Comparison of ENCODE assay signal across 21 mouse cellular contexts in genomic region chr9:123296229-123296628, GRCm38 (mm10). TPM values are rescaled to one million over a fixed set of nuclear protein-coding genes. Genes with fewer than 3 reads are reported as not detected.
DNase-seq lines count a peak whose midpoint lies in the region; ATAC-seq and TF ChIP-seq lines count a peak whose summit lies in the region.
"Had no signal": no experiment of that assay in that cellular context is flagged by ENCODE, and none has a peak within 500 bp of the region (broad histone marks: within the 10 kb centered on the region; RNA-seq: fewer than 3 reads in every experiment).

No protein-coding gene starts in this region.

- peak; percentile 21 for DNase-seq in forebrain, embryonic 14.5 days (ENCODE audit: low spot score)
- peak; percentile 10 for DNase-seq in midbrain, embryonic 14.5 days
- peak; percentile 76 for DNase-seq in cerebellum, adult 8-10 months
- no peak for DNase-seq in kidney, adult 2 months
- DNase-seq in lung, postnatal 10 days, result no peak
- DNase-seq: adrenal gland, postnatal 36 days; gastrocnemius, postnatal 36 days; heart, postnatal 14 days; kidney, adult 11 months; kidney, postnatal 10 days had no signal

- TF ChIP-seq POLR2A in myocyte (IDR thresholded peaks at IDR 0.05; ENCODE audit: insufficient read length, low read depth), result no peak
- no peak for TF ChIP-seq POLR2A in kidney, adult 2 months (IDR thresholded peaks at IDR 0.05; ENCODE audit: low read depth, low read length)

- H3K27me3 ChIP-seq in forebrain, embryonic 14.5 days (replicated peaks; ENCODE audit: control insufficient read depth, insufficient read depth, low read length), result no peaks in the 10 kb centered on the region
- H3K27me3 ChIP-seq in forebrain, embryonic 13.5 days, result no peaks in the 10 kb centered on the region
- H3K27me3 ChIP-seq in midbrain, embryonic 14.5 days (ENCODE audit: control insufficient read depth, insufficient read depth, low read length), result no peaks in the 10 kb centered on the region
- no peaks in the 10 kb centered on the region for H3K27me3 ChIP-seq in midbrain, embryonic 16.5 days (ENCODE audit: control insufficient read depth, insufficient read depth, low read depth, low read length)
- H3K27me3 ChIP-seq in myocyte (ENCODE audit: control insufficient read depth, insufficient read depth, insufficient read length), result no peaks in the 10 kb centered on the region
- H3K27me3 ChIP-seq in kidney, adult 2 months (replicated peaks; ENCODE audit: control insufficient read depth, insufficient read depth, low read length), result no peaks in the 10 kb centered on the region
- H3K27me3 ChIP-seq: limb, embryonic 12.5 days; liver, embryonic 15.5 days had no signal

- TF ChIP-seq CTCF in kidney, adult 2 months (conservative IDR thresholded peaks at IDR 0.05; ENCODE audit: insufficient read depth, insufficient read length, low read depth, low read length), result no peak

- H3ac ChIP-seq in myocyte (ENCODE audit: control insufficient read depth, insufficient read length), result no peak overlapping the region

- H3K9ac ChIP-seq in forebrain, embryonic 14.5 days (ENCODE audit: low read length), result no peak overlapping the region
- H3K9ac ChIP-seq in forebrain, embryonic 13.5 days, result no peak overlapping the region
- H3K9ac ChIP-seq in midbrain, embryonic 14.5 days (replicated peaks; ENCODE audit: low read length), result no peak overlapping the region
- no peak overlapping the region for H3K9ac ChIP-seq in midbrain, embryonic 16.5 days (ENCODE audit: low read depth, low read length)
- H3K9ac ChIP-seq: limb, embryonic 12.5 days; liver, embryonic 15.5 days had no signal

- no peak for ATAC-seq in forebrain, embryonic 14.5 days
- no peak for ATAC-seq in forebrain, embryonic 13.5 days
- no peak for ATAC-seq in midbrain, embryonic 14.5 days (ENCODE audit: low FRiP score, low TSS enrichment)
- no peak for ATAC-seq in midbrain, embryonic 16.5 days
- ATAC-seq: hindbrain, embryonic 16.5 days; lung, postnatal 0 days had no signal

- no peak overlapping the region for H3K4me2 ChIP-seq in forebrain, embryonic 14.5 days (ENCODE audit: low read length)
- H3K4me2 ChIP-seq in forebrain, embryonic 13.5 days, result no peak overlapping the region
- no peak overlapping the region for H3K4me2 ChIP-seq in midbrain, embryonic 14.5 days (ENCODE audit: low read length)
- no peak overlapping the region for H3K4me2 ChIP-seq in midbrain, embryonic 16.5 days (ENCODE audit: low read length)
- no peak overlapping the region for H3K4me2 ChIP-seq in myocyte (ENCODE audit: low read depth)
- H3K4me2 ChIP-seq: limb, embryonic 12.5 days; liver, embryonic 15.5 days had no signal

- no peaks in the 10 kb centered on the region for H3K4me1 ChIP-seq in forebrain, embryonic 14.5 days (ENCODE audit: control insufficient read depth, insufficient read depth, low read length)
- H3K4me1 ChIP-seq in forebrain, embryonic 13.5 days, result no peaks in the 10 kb centered on the region
- no peaks in the 10 kb centered on the region for H3K4me1 ChIP-seq in midbrain, embryonic 14.5 days (ENCODE audit: control insufficient read depth, insufficient read depth, low read length)
- H3K4me1 ChIP-seq in midbrain, embryonic 16.5 days (ENCODE audit: control insufficient read depth, insufficient read depth, low read length), result no peaks in the 10 kb centered on the region
- H3K4me1 ChIP-seq in kidney, adult 2 months (ENCODE audit: control insufficient read depth, insufficient read depth, low read length), result no peaks in the 10 kb centered on the region
- H3K4me1 ChIP-seq: heart, embryonic 10.5 days; limb, embryonic 12.5 days; liver, embryonic 15.5 days had no signal

- H3K4me3 ChIP-seq in forebrain, embryonic 14.5 days (ENCODE audit: low read depth, low read length), result no peak overlapping the region
- H3K4me3 ChIP-seq in forebrain, embryonic 13.5 days, result no peak overlapping the region
- H3K4me3 ChIP-seq in midbrain, embryonic 14.5 days (replicated peaks; ENCODE audit: low read depth, low read length), result no peak overlapping the region
- no peak overlapping the region for H3K4me3 ChIP-seq in midbrain, embryonic 16.5 days (ENCODE audit: low read depth, low read length)
- no peak overlapping the region for H3K4me3 ChIP-seq in myocyte
- H3K4me3 ChIP-seq in kidney, adult 2 months (ENCODE audit: insufficient read depth, low read depth, low read length), result no peak overlapping the region
- H3K4me3 ChIP-seq: erythroblast, embryonic 14.5 days; heart, embryonic 10.5 days; left cerebral cortex, adult 2 months; limb, embryonic 12.5 days; liver, embryonic 15.5 days; megakaryocyte, embryonic 14.5 days had no signal

- no peaks in the 10 kb centered on the region for H3K9me3 ChIP-seq in forebrain, embryonic 14.5 days (replicated peaks; ENCODE audit: control insufficient read depth, low read length)
- no peaks in the 10 kb centered on the region for H3K9me3 ChIP-seq in forebrain, embryonic 13.5 days (replicated peaks)
- H3K9me3 ChIP-seq in midbrain, embryonic 14.5 days (ENCODE audit: control insufficient read depth, low read length), result no peaks in the 10 kb centered on the region
- H3K9me3 ChIP-seq in midbrain, embryonic 16.5 days (replicated peaks; ENCODE audit: control insufficient read depth, low read length, poor library complexity, severe bottlenecking), result no peaks in the 10 kb centered on the region
- H3K9me3 ChIP-seq: heart, embryonic 10.5 days; limb, embryonic 12.5 days; liver, embryonic 15.5 days had no signal

- H3K36me3 ChIP-seq in forebrain, embryonic 14.5 days (ENCODE audit: control insufficient read depth, insufficient read depth, low read length), result no peaks in the 10 kb centered on the region
- H3K36me3 ChIP-seq in forebrain, embryonic 13.5 days (ENCODE audit: poor library complexity, severe bottlenecking), result no peaks in the 10 kb centered on the region
- no peaks in the 10 kb centered on the region for H3K36me3 ChIP-seq in midbrain, embryonic 14.5 days (ENCODE audit: control insufficient read depth, insufficient read depth, low read length)
- no peaks in the 10 kb centered on the region for H3K36me3 ChIP-seq in midbrain, embryonic 16.5 days (ENCODE audit: control insufficient read depth, insufficient read depth, low read length)
- no peaks in the 10 kb centered on the region for H3K36me3 ChIP-seq in myocyte (ENCODE audit: control insufficient read depth, insufficient read depth)
- no peaks in the 10 kb centered on the region for H3K36me3 ChIP-seq in kidney, adult 2 months (ENCODE audit: control insufficient read depth, insufficient read depth, low read length)
- H3K36me3 ChIP-seq: heart, embryonic 10.5 days; limb, embryonic 12.5 days; liver, embryonic 15.5 days had no signal

- no peak overlapping the region for H3K27ac ChIP-seq in forebrain, embryonic 14.5 days (ENCODE audit: low read depth, low read length)
- H3K27ac ChIP-seq in forebrain, embryonic 13.5 days, result no peak overlapping the region
- H3K27ac ChIP-seq in midbrain, embryonic 14.5 days (replicated peaks; ENCODE audit: low read depth, low read length), result no peak overlapping the region
- no peak overlapping the region for H3K27ac ChIP-seq in midbrain, embryonic 16.5 days (ENCODE audit: low read length)
- H3K27ac ChIP-seq in kidney, adult 2 months (ENCODE audit: insufficient read depth, low read depth, low read length), result no peak overlapping the region
- H3K27ac ChIP-seq: heart, embryonic 10.5 days; left cerebral cortex, adult 2 months; limb, embryonic 12.5 days; liver, embryonic 15.5 days had no signal

- H3K79me2 ChIP-seq in myocyte (ENCODE audit: control insufficient read depth, insufficient read depth), result no peaks in the 10 kb centered on the region

TF ChIP-seq in myocyte, 11 proteins besides CTCF, POLR2A, EP300 and RAD21:
- TF ChIP-seq E2F4 (IDR thresholded peaks at IDR 0.05; ENCODE audit: insufficient read depth), result no peak
- peak; percentile 52 for TF ChIP-seq CEBPB (IDR thresholded peaks at IDR 0.05; ENCODE audit: insufficient read depth, poor library complexity, severe bottlenecking)

RNA-seq across cellular contexts. Expression of gene Tmem158, which starts 35.7 kb away (rescaled TPM):
- polyA plus RNA-seq in forebrain, embryonic 14.5 days (2014; fragmentation: Nextera tagmentation; extraction: Ambion mirVana), result 18.5 and 18.7 TPM in 2 replicates
- 10.0 and 13.4 TPM in 2 replicates for polyA plus RNA-seq in forebrain, embryonic 13.5 days (2015; fragmentation: Nextera tagmentation; extraction: Ambion mirVana)
- 26.6 and 41.2 TPM in 2 replicates for polyA plus RNA-seq in midbrain, embryonic 14.5 days (2014; fragmentation: Nextera tagmentation; extraction: Ambion mirVana)
- 30.1 and 35.8 TPM in 2 replicates for polyA plus RNA-seq in midbrain, embryonic 16.5 days (2015; fragmentation: Nextera tagmentation; extraction: Ambion mirVana)
- polyA plus RNA-seq in myocyte (2012; fragmentation: generic; extraction: Trizol), result 14.0 TPM
- 2.8 and 5.4 TPM in 2 replicates for polyA plus RNA-seq in kidney, adult 2 months (2012; rRNA removed)

Comparison
In these comparisons a context has a peak if more than half of its experiments do, and no peak if none do; other contexts are left out.
1. DNase-seq: peak in forebrain, embryonic 14.5 days (single experiment), midbrain, embryonic 14.5 days (single experiment) and cerebellum, adult 8-10 months (single experiment); none in kidney, adult 2 months (single experiment) and lung, postnatal 10 days (single experiment).